Mouse (Mus musculus): ENCODE measurements around the gene Dst. TPM values are rescaled to one million over a fixed set of nuclear protein-coding genes. Genes with fewer than 3 reads are reported as not detected.

Gene Dst
- total RNA-seq (2021), result 100 to 1,000 TPM; 123 to 171 TPM
- long read RNA-seq, experiment 1, partial matches to known transcripts, result 2 of 3 reads
- long read RNA-seq, experiment 1, other reads (novel, unspliced or antisense), result 1 of 3 reads
- long read RNA-seq, experiment 2, partial matches to known transcripts, result 3 of 5 reads
- long read RNA-seq, experiment 2, other reads (novel, unspliced or antisense), result 2 of 5 reads

DNA sequence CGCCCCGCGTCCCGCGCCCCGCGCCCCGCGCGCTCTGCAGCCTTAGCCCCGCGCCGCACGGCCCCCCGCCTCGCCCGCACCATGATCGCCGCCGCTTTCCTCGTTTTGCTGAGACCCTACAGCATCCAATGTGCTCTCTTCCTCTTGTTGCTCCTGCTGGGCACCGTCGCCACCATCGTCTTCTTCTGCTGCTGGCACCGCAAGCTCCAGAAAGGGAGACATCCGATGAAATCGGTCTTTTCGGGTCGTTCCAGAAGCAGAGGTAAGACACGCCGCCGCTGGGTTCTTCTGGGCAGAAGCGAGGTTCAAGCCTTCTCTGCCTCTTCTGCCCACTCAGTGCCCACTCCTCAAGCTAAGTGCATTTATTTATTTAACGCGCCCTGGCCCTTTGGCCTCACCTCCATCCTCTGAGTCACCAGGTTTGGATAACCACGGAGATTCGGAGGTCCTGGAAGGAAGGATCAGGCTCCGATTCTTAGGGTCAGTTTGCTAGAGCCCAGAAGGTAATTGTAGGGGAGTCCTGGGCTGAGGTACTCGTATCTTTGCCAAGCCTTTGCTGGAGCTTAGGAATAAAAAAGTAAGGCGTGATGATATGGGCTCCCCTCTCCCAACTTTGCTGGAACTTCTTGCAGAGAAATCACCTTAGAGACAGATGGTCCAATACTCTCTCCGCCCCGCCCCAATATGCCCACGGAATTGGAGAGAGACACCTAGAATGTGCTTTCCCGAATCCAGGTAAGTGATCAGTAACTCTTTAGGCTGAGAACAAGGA is at the start of gene Dst:
Gene Dst, plus strand, starts transcription at position 35 of the 772 bp plus-strand sequence.
- DNase-seq (ENCODE audit: low spot score in 2 of 2), result no peak

DNA sequence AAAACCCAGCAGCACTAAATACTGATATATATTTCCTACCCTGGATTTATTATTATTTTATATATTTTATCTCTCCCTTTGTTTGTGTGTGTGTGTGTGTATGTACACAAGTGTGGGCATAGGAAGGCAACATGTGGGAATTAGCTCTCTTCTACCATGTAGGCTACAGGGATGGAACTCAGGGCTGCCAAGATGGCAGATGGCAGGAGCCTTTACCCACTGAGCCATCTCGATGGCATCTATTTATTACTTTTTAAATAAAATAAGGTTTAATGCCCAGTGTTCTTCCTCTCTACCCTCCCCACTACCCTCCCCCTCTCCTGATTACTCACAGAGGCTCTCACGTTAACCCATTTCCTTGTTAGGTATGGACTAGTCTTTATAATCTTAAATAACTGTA is 39.0 kb upstream of the Dst start:
- no peak for DNase-seq (ENCODE audit: low spot score in 2 of 2)

DNA sequence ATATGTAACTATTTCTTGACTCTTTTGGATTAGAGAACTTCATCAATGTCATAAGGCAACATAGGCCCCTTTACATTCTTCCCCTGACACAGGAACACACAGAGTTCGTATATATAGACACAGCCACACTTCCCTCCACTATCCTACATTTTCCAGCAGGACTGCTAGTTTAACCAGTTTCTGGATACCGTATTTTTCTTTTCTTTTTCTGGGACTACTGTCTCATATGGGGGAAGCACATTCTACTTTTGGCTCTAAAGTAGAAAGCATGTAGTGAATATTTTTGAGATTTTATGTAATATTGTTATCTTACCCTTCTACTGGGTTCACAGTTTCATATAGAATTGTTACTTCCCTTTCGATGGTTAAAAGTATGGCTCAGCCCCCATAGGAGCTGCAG is 38.6 kb upstream of the Dst start:
- no peak for DNase-seq (ENCODE audit: low spot score in 2 of 2)

DNA sequence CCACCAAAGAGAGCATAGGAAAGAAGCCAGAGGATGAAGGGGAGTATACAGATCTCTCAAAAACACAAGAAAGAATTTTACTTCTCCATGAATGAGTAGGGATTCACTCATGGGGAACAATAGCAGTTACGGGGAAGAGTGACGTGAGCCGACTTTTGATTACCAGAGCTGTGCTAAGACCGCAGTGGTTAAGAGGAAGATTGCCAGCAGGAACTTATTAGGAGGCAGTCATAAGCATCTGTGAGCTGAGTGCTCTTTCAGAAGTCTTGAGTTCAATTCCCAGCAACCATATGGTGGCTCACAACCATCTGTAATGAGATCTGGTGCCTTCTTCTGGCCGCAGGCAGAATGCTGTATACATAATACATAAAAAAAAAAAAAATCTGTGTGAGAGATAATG is 34.5 kb upstream of the Dst start:
- DNase-seq (ENCODE audit: low spot score in 2 of 2), result no peak

DNA sequence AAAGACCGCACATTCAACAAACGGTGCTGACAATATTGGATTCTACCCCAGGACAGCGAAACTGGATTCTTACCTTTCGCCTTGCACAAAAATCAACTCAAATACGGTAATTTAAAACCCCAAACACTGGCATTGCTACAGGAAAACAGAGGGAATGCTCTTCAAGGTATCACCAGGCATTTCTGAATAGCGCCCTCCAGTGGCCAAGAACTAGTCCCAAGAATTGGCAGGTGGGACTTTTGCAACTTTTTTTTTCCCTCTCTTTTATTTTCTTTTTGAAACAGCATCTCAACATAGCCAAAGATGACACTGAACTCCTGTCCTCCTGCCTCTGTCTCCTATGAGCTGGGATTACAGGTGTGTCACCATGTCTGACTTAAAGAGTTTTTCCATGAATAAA is 32.3 kb upstream of the Dst start:
- peak in 1 of 2 experiments; percentile 27 for DNase-seq (ENCODE audit: low spot score in 2 of 2)

DNA sequence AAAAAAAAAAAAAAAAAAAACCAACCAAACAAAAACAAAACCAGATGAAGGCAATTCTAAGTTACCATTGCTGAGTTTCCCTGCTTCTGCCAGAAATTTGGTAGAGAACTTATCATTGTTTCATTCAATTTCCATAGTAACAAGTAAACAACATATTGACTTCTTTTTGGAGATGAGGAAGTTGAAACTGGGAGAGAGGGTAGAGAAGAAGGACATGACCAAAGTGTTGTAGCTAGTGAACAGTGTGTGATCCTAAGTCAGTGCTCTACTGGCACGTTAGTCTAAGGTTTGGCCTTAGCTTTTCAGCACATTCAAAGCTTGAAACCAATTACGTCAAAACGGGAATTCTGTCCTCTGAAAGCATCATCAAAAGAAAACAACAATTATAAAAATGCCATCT is 31.6 kb upstream of the Dst start:
- no peak for DNase-seq (ENCODE audit: low spot score in 2 of 2)

DNA sequence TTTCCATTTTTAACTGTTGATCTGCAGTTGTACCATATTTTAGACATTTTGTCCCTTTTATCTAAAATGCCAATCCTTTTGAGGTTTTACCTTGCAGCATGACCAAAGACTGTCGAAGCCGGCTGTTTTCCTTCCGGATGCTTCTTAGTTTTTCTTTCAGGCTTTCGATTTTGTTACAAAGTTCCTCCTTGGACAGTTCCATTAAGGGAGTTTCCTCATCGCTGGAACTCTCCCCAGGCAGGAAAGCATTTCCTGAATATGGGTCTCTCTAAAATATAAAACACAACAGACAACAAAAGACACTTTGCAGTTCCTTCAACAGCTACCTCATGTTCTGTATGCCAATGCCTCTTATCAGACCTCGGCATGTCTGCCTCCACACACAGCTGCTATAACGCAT is 29.9 kb upstream of the Dst start:
- no peak for DNase-seq (ENCODE audit: low spot score in 2 of 2)

DNA sequence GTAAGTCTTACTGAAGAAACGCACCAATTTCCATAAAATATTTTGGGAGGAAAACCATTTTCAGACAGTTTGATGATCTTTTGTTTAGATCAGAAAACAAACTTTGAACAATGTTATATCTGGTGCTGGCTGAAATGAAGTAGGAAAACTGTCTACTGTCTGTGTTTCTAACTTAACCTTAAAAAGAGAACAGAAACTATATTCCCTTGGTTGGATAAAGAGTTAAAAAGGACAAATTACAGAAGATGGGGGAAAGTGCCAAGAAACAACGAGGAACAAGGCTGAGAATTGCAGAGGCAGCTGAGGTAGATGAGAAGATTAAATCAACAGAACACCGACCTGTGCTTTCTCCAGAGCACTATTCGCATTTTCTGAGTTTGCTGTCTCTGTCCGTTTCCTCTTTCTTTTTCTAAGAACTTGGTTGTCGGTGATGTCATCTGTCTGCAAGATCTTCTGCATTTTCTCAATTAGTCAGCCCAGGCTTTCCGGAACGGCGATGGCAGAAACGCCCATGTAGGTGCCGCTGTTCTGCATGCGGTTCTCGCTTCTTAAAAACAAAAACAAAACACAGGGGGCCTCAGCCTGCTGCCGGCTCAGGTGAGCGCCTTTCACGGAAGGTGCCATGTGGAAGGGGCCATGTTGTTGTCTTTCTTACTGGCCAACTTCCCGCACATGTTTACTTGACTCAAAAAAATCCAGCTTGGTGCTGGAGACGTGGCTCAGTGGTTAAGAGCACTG is 24.8 kb upstream of the Dst start:
- peak; percentile 10 to 27 for DNase-seq (ENCODE audit: low spot score in 2 of 2)

DNA sequence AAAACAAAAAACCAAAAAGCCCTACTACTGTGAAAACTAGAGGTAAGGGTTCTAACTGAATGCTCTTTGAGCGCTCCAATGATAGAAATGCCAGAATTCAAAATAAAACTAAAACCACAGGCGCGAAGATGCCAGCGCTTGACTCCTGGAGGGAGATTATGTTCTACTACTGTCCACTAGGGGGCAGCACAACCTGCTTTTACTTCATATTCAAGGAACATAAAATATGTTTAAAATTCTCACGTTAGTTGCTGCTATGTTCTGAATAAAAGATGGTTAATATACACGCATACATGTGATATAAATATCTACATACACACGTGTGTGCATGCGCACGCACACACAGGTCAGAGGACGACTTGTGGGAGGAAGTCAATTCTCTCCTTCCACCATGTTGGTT is 15.2 kb upstream of the Dst start:
- DNase-seq (ENCODE audit: low spot score in 2 of 2), result peak; percentile 42 to 52

DNA sequence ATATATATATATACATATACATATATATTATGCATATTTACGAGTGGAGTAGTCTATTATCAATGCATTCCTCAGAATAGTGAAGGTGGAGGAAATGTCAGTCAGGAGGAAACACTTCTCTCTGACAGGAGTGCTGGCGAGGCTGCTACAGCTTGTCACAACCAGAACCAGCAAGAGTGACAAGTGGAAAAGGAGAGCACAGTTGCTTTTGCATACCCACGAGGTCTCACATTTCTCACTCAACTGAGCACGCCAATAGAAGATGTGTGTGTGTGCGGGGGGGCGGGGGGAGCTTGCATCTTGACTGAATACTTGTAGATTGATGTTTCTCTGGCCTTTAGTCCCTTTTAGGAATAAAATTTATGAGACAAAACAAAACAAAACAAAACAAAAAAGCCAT is 11.9 kb upstream of the Dst start:
- DNase-seq (ENCODE audit: low spot score in 2 of 2), result no peak

DNA sequence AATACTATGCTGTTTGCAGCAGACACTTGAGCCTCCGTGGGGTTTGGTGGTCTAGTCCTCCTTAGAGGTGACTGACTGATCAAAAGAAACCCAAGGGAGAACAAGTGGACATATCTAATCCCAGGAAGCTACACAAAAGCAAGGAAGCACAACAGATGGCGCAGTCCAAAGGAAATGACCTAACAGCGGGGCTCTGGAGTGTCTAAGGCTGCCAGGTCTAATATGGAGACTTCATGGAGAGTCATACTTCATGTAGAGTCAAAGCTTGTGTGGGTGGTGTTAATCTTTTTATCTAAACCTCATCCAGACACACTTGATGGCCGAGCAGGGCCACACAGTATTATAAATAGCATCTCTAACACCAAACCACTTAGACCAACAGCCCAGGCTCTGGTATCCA is 11.4 kb upstream of the Dst start:
- no peak for DNase-seq (ENCODE audit: low spot score in 2 of 2)

DNA sequence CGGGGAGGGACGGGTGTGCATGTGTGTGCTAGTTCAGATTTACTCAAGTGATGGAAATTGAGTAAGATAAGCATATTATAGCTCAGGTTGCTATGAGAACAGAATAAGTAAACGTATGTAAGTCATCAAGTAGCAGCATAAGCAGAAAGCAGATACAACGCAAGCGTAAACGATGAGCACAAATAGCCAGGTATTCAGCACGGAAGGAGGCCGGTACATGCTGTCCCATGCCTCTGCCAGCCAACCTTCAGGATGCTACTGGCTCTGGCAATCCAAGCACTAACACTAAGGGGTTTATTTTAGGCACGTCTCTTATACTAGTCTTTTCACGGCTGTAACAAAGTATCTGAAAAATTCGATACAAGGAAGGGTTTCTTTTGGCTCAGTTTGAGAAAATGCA is 10.6 kb upstream of the Dst start:
- no peak for DNase-seq (ENCODE audit: low spot score in 2 of 2)

DNA sequence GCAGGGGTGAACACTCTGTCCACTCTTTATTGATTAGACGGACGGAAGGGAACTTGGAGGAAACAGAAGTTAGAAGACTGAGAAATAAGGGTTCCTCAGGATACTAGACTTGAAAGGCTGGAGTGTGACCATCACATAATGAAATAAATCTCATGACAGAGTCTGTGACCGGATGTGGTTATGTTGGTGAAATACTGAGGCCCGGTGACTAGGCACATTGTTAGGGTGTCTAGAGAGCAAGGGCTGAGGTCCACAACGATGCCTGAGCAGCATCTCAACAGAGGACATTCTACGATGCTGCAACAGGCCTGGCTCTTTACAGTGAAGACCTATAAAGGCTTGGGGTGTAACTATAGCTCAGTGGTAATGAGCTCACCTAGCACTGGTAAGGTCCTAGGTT is 9.7 kb upstream of the Dst start:
- no peak for DNase-seq (ENCODE audit: low spot score in 2 of 2)

DNA sequence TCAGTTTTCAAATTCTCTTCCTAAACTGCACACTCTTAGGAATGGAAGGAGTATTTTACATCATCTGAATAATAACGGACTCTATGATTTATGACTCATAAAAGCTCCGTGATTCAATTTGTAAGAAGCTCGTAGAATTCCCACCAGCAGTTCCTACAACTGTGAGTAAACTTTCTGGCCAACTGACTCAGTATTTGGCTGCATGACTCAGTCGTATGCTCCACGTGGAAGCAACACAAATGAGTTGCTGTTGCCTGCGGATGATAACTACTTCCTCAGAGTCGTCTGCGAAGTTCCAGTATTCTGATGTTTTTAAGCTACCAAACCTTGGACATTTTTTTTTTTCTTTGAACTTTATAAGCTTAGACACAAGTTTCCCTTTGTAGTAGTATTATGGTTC is 7.8 kb upstream of the Dst start:
- no peak for DNase-seq (ENCODE audit: low spot score in 2 of 2)

DNA sequence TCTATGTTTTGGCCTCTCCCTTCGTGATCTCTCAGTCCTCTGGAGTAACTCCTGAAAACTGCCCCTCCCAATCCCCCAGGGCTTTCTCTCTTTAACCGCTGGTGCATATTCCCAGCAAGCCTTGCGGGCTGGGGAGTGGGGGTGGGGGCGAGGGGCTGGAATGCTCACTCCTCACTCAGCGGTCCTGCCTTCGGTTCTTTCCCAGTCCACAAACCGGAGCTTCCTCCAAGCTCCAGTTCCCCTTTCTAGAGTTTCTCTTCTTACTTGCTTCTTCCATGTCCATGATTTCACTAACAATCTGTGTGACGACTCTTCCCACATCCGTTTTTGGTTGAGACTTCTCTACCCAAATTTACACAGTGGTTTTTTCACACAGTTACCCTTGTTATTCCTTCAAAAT is 4.4 kb upstream of the Dst start:
- DNase-seq (ENCODE audit: low spot score in 2 of 2), result no peak

DNA sequence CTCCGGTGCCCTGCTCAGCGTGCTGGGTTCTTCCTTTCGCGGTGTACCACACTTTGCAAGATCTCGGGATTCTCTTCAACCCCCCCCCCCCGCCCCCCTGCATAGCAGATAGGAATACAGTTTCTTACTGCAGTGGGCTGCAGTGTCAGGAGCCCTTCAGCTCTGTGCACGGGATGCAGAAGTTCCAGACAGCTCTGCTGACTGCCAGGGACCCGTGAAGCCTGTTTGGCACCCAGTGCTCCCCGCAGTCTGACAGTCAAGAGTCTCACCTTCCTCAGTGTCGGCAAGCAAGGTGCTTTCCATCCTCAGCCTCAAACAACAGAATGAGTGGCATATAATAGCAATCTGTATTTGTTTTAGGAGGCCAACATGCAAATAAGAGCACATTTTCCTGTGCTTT is 1.8 kb upstream of the Dst start:
- no peak for DNase-seq (ENCODE audit: low spot score in 2 of 2)

DNA sequence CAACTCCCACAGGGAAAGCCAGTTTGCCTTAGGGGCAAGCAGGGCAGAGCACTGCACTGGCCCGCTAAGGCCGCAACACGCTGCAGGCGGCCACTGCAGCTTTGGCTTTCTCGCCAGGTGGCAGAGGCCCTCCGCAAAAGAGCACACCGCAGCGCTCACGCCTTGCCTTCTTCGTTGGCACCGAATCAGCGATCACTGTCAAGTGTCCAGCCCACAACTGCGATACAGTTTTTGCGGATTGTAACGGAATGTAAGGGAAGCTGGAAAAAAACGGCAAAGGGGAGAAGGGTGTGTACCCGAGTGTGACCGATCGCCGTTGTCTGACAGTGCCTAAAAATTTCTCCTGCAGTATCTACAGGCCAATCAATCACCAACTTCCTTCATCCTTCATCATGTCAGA is 1.1 kb upstream of the Dst start:
- DNase-seq (ENCODE audit: low spot score in 2 of 2), result no peak

DNA sequence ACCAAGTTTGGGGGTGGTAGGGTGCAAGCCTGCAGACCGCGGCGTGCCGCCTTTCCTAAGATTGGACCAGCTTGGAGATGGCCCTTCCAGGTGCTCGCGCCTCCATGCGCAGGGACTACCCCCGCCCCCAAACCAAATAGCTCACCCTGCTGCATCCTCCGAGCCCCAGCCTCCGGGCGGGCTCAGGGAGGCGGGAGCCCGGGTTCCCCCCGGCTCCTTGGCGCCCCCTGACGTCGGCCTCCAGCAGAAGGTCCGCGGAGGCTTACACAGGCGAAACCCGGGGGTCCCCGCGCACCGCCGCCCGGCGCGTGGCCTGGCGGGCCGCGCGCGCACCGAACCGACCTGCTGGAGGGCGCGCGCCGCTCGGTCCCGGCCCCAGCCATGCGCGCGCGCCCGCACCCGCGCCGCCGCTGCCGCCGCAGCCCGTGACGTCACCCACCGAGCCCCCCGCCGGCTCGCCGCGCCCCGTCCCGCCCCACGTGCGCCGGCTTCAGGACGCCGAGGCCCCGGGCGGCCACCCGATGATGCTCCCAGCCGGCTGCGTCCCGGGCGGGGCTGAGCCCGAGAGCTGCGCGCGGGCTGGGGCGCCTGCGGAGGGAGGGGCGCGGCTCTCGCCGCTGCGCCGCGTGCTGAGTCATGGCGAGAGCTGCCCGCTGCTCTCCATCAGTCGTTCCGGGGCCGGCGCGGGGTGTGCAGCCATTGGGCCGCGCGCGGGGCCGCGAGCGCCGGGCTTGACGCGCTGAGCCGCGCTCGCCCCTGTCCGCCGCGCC is 419 bp upstream of the Dst start, which contains the start of gene Bend6:
Gene Bend6, minus strand, starts transcription at position 396 of the 770 bp plus-strand sequence.
- peak; percentile 57 to 62 for DNase-seq (ENCODE audit: low spot score in 2 of 2)

DNA sequence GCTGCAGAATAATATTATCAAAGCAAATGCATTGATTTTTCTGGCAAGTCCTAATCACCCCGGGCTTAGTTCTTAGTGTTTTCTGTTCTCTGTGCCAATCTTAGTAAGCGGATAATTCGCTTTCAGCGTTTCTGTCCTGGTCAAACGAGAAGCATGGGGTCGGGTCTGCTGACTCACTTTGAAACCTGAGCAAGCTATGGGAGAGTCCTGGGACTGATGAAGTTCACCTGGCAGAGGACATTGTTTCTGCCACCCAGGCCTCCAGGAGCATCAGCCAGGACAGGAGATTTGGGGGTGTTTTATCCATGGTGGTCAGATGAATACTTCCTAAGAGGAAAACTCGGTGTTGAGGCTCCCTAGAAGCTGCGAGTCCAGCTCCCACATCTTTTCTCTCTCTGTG is 3.6 kb downstream of the Dst start:
- DNase-seq (ENCODE audit: low spot score in 2 of 2), result no peak

DNA sequence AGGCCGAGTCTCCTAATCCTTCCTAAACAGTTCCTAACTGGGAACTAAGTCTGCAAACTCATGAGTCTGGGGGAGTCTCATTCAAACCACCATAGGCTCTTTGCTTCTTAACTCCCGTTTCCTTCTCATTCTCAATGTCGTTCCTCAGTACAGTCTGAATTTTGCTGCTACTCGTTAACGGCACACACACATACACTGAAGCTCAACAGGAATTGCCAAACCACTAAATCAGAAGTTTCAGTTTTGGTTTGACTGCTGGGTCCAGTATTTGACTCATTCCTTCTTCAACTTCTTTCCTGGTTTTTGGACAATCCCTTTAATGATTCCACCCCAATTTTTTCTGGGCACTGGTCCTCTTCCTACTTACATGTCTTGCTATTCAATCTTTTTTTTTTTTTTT is 8.5 kb downstream of the Dst start:
- DNase-seq (ENCODE audit: low spot score in 2 of 2), result no peak

DNA sequence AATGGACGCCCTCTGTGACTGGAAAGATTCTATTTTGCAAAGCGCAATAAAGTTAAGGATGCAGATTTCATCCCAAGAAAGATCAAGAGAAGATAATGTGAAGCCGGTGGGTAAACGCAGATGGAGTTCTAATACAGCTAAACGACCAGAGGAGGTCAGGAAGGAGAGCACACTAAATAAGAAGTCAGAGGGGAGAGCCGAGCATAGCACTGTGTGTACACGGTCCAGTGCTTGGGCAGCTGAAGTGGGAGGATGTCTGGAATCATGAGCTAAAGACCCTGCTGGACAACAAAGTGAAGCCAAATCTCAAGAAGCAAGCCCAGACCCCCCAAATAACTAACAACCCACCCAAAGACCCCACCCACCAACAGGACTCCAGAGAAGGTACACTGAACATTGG is 14.9 kb downstream of the Dst start:
- DNase-seq (ENCODE audit: low spot score in 2 of 2), result no peak

DNA sequence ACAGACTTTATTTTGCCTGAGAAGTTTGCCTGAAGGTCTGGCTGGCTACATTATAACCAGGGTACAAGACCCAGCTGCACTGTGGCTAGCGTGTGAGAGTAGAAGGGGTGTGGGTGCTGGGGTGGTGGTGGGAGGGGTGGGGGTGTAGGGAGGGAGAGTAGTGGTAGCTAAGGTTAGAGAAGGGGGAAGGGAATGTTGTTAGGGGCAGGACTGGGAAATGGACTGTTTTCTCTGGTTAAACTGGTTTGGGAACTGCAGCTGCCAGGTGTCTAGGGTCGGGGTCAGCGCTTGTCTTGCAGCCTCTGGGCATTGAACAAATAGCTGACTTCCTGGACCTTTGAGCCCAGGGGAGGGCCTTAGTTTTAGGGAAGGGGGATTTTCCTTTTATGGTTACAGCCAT is 17.3 kb downstream of the Dst start:
- DNase-seq (ENCODE audit: low spot score in 2 of 2), result no peak
